Mouse (Mus musculus) layer of hippocampus, adult 11-12 months (tissue): Measurements from ENCODE around the gene Rab30.
"Not testable (repeated sequence)": the region's sequence is repeated elsewhere in the genome, so short reads cannot be mapped to it uniquely, and the experiment has no call there.

Source experiments
- DNase-seq: peaks from one replicate; pipeline ENCODE4 v3.0.0; 2022; ENCODE audit warnings: low spot score

The Rab30 gene

GRCm38 (mm10) chr7:92750395-92750794 is 9.0 kb downstream of the Rab30 start:
- DNase-seq = no peak

DNA sequence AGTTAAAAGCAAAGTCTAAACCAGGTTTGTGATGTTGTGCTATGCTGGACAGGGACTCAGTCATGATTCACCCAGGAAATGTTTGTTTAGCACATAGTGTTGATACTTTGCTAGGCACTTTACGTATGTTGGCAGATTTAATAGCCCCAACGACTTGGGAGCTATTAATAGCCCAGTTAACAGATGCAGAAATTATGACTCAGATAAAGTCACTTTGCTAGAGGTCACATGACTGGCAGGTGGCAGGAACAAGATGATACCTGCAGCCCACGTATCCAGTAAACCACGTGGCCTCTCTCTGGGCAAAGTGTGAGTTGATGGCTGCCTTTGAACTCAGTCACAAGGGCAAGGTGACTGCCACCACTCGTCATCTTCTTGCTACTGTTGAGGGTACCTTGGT is 16.7 kb downstream of the Rab30 start:
- DNase-seq = no peak

DNA sequence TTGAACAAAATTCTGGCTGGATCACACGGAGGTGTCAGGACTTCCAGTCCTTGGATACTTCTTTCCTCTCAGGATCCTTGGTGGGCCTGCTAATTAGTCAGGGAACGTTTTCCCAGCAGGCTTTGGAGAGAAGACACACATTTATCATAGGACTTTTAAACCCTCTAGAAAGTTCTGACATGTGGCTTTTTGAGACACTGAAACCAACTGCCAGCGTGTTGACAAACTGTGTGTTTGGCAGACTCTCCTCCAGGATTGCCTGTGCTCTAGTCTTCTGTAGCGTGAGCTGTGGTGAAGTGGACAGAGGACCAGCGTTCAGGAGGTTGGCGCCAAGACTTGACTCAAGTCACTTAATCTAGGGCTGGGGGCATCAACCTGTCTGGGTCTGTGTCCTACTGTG is 19.2 kb downstream of the Rab30 start:
- DNase-seq = no peak

DNA sequence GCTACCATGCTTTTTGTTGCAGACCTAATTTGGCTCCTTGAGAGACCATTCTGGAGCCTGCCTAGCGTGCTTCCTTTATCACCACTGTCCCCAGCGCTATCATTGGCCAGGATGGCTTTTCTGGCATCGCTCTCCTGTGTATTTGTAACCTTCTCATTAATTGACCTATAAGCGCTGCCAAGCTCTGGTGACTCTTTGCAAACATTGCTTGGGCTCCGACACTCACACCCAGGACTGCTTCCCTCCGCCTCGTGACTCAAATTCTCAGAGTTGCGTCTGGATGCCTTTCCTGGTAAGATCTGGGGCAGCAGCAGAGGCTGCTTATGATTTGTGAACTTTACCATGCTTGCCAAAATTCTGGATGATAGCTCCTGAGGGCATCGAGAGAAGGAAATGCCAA is 19.8 kb downstream of the Rab30 start:
- DNase-seq = no peak

- peak; percentile 17 for DNase-seq
Measured at GRCm38 (mm10) chr7:92765426-92765825, 24.0 kb downstream of the Rab30 start.

DNA sequence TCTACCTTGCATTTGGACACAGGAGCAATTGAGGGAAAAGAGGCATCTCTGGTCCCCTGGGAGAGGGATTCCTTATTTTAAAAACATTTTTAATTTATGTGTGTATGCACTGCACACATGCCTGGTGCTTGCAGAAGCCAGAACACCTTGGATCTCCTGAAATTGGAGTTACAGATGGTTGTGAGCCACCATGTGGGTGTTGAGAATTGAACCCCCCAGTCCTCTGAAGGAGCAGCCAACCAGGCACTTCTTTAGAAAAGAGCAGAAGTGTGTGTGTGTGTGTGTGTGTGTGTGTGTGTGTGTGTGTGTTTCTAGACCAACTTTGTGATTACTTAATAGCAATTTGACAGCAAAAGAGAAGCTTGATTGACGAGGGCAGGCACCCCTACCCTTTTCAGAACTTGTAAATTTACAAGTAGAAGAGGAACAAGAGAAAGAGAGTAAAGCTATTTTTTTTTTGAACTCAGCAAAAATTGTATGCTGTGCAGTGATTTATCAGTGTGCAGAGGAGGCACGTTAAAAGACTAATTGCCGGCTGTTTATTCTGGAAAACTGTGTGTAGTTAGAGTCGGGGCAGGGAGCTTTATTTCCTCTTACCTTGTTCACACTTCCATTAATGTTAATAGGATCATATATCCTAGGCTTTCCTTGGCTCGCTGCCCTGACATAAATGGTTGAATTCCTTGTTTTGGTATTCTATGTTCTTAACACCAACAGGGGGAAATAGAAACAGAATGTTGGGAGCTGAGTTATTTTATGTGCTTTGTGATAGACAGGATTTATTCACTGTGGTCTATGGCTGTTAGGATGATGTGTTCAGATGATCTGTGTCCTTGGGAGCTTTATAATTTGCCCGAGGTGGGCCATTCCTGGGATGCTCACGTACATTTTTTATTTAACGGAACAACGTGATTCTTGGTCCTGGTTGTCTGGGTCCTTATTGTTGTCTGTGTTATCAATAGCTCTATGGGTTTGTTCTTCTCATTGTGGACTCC is 25.0 kb downstream of the Rab30 start:
- DNase-seq = peak; percentile 43

DNA sequence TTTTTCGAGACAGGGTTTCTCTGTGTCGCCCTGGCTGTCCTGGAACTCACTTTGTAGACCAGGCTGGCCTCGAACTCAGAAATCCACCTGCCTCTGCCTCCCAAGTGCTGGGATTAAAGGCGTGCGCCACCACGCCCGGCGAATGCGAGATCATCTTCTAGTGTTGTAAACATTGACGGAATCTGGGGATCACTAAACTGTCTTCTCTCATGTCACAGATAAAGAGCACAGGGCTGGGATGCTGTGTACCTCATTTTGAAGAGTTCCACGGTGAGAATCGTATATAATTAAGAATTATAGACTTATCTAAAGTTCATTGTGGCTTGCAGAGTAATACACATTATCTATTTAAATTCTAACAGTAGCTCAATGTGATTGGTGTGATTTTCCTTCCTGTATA is 26.7 kb downstream of the Rab30 start:
- not testable (repeated sequence) for DNase-seq

- DNase-seq = peak; percentile 13
Measured at GRCm38 (mm10) chr7:92768859-92769258, 27.5 kb downstream of the Rab30 start.

GRCm38 (mm10) chr7:92773006-92773405 is 31.6 kb downstream of the Rab30 start:
- no peak for DNase-seq

DNA sequence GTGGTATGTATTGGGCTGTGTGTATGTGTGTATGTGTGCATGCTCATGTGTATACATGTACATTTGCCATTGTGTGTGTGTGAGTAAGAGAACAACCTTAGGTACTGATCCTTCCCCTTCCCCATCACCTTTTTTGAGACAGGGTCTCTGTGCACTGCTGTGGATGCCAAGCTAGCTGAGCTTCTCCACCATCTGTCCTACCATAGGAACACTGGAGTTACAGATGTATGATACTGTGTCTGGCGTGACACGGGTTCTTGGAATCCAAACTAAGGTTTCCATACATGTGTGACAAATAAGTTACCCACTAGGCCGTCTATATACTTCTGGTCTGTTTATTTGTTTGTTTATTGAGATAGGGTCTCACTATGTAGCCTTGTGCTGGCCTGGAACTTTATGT is 32.2 kb downstream of the Rab30 start:
- DNase-seq = no peak

DNA sequence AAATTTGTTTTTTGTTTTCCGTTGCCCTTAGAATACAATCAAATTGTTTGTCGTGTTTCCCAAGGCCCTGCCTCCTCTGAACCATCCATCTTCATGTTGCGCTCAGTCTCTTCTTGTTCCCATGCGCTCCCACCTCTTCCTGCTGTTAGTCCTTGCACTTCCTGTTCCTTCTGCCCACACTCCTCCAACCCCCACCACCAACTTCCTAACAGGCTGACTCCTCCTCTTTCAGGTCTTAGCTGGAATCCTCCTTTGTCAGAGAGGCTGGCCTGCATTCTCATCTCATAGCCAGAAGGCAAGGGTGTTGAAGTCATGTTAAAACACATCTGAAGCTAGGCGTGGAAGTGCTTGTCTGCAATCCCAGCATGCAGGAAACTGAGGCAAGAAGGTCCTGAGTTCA is 33.3 kb downstream of the Rab30 start:
- no peak for DNase-seq

DNA sequence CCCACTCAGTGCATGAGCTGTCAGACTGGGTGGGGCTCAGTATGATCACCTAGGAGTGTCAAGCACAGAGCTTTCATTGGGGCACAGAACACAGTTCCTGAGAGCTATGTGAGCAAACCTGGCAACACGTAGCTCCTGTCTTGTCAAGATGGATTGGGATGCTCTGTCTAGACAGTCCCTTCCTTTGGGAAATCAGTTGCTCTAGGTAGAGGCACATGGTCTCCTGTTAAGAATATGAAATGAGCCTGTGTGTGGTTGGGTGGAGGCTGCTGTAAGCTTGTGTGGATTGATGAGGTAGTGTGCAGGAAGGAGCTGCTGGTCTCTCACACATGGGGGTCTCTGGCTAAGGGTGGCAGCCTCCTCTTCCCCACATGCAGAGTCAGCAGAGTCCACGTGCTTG is 34.3 kb downstream of the Rab30 start:
- DNase-seq = no peak

DNA sequence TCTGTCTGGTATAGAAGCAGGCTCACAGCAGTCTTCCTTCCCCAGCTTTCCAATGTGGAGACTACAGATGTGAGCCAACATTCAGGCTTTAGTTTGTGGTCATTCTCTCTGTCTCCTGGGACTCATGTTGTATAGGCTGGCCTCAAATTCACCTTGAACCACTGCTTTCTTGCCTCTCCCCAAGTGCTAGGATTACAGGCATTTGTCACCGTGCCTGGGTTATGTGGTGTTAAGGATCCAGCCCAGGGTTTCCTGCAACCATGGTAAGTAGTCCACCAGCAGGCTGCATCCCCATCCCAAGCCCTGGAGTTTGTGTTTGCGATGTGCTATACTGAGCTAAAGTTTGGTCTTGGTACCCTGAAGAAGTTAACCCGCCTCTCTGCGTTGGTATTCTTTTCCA is 35.2 kb downstream of the Rab30 start:
- DNase-seq = no peak

- DNase-seq = peak; percentile 59
Measured at GRCm38 (mm10) chr7:92777108-92777973, 35.9 kb downstream of the Rab30 start.

- DNase-seq = no peak
Measured at GRCm38 (mm10) chr7:92779058-92779457, 37.7 kb downstream of the Rab30 start.

- no peak for DNase-seq
Measured at GRCm38 (mm10) chr7:92781361-92781760, 40.0 kb downstream of the Rab30 start.

GRCm38 (mm10) chr7:92781948-92782347 is 40.5 kb downstream of the Rab30 start:
- DNase-seq = no peak

- DNase-seq = no peak
Measured at GRCm38 (mm10) chr7:92782511-92782910, 41.1 kb downstream of the Rab30 start.

GRCm38 (mm10) chr7:92783166-92783806 is 41.9 kb downstream of the Rab30 start:
- DNase-seq = no peak

- no peak for DNase-seq
Measured at GRCm38 (mm10) chr7:92783914-92784313, 42.5 kb downstream of the Rab30 start.

- DNase-seq = no peak
Measured at GRCm38 (mm10) chr7:92795749-92796148, 54.3 kb downstream of the Rab30 start.

DNA sequence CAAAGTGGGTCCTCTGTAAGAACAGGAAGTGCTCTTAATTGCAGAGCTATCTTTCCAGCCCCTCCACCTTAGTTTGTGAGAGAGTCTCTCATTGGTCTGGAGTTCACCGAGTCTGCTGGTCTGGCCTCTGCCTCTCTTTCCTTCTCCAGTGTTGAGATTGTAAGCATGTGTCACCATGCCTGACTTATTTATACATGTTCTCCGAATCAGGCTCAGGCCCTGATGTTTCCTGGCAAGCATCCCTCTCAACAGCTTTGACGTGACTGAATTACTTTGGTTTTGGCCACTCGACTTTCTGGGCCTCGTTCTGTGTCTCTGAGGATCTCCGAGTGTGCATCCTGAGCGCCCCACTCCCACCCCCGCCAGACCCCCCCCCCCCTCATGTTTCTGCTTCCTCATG is 55.4 kb downstream of the Rab30 start:
- DNase-seq = no peak
